Mouse (Mus musculus): Measurements from ENCODE around the gene H2-M10.6.
"Not testable (repeated sequence)": the region's sequence is repeated elsewhere in the genome, so short reads cannot be mapped to it uniquely, and the experiment has no call there.

The H2-M10.6 gene

DNA sequence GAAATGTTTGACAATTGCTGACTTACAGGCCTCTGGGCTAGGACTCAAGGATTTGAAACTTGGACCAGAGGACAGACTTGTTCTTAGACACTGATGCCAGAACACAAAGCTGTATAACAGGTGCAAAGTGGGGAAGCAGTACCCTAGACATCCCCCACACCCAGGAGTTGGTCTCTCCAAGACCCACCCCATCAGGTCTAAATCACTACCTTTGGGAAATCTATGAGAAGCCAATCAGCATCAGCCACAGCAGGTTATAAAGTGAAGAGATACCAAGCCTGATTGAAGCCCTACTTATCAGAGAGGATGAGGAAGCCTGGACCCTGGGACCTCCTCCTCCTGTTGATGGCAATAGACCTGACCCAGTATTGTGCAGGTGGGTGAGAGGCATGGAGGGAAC, at the start of gene H2-M10.6:
Gene H2-M10.6 (plus strand): TSS at position 301 of the 400 bp plus-strand sequence.
- no peak for ATAC-seq (ENCODE audit: insufficient number of reproducible peaks, low FRiP score, low TSS enrichment)

- ATAC-seq (ENCODE audit: insufficient number of reproducible peaks, low FRiP score, low TSS enrichment): no peak
These were observed 48.2 kb upstream of the H2-M10.6 start for GRCm38 (mm10) chr17:36763816-36764215.

DNA sequence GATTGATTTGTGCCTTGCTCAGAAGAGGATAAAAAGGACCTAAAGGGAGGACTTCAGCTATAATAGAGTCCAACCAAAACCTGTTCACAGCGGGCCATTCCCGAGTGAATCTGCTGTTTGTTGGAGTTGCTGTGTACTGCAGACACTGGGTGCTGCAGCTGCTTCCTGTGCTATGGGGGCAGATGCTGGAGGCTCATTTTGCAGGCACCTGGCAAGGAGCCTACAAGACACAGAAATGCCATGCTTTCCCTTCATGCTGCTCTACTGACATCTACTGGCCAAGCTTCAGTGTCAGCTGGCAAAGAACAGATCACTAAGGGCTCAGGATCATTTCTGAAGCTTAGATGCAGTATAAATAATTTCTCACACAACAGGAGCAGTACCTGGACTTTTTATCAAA, 47.7 kb upstream of the H2-M10.6 start:
- ATAC-seq (ENCODE audit: insufficient number of reproducible peaks, low FRiP score, low TSS enrichment): not testable (repeated sequence)

DNA sequence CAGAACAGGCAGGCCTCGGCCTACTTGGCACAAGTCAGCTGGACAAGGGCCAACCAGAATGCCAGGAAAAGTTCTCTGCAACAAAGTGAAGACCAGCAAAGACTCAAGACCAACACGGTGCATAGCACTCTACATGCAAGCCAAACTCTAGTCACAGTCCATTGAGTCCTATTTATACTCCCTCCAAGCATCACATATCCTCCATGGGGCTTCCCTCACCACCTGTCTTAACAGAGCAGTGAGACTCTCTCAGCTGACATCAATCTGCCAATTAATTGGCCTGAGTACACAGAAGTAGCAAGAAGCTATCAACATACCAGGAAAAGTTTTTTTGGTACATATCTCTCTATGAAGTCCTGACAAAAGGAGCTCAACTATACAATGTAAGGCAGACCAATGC, 46.6 kb upstream of the H2-M10.6 start:
- not testable (repeated sequence) for ATAC-seq (ENCODE audit: insufficient number of reproducible peaks, low FRiP score, low TSS enrichment)

DNA sequence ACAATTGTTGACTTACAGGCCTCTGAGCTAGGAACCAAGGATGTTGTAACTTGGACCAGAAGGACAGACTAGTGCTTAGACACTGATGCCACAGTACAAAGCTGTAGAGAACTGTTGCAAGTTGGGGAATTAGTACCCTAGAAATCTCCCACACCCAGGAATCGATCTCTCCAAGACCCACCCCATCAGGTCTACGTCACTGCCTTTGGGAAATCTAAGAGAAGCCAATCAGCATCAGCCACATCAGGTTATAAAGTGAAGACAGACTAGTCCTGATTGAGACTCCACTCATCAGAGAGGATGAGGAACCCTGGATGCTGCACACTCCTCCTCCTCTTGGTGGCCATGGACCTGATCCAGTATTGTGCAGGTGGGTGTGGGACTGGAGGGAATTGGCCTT, 39.4 kb upstream of the H2-M10.6 start, which contains the start of gene H2-M10.5:
Gene H2-M10.5 (plus strand): TSS at position 301 of the 400 bp plus-strand sequence.
- ATAC-seq (ENCODE audit: insufficient number of reproducible peaks, low FRiP score, low TSS enrichment): not testable (repeated sequence)

DNA sequence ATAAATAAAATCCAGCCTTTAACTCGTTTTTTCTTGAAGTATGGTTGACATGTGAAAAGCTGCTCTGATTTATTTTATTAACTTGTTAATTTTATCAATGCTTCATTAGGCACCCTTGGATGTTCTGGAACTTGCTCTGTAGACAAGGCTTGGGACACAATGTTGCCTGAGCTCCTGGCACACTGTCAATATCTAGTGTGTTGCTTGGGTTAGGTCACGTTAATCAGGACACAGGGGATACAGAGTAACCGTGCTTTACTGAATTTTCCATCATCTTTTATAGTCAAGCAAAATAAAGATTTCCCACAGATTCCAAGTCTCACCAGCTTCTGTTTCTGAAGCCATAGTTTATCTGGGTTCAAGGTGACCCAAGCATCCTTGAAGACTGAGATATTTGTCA, 30.4 kb upstream of the H2-M10.6 start:
- ATAC-seq (ENCODE audit: insufficient number of reproducible peaks, low FRiP score, low TSS enrichment): no peak

DNA sequence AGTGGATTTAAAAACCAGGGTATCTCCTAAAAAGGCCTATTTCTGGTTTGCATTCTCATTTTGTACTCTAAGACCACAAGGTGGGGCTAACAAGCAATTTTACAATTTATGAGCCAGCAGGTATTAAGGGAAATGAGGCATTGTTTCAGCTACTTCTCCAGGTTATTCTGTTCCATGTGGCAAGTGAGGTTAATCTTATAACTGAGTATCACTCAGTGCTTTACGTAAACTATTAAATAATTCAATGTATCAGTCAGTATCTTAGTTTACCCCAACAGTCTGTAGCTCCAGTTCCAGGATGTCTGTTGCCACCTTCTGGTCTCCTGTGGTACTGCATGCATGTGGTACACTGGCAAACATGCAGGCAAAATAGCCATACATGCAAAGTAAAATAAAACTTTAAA, 25.5 kb upstream of the H2-M10.6 start:
- ATAC-seq (ENCODE audit: insufficient number of reproducible peaks, low FRiP score, low TSS enrichment): not testable (repeated sequence)

GRCm38 (mm10) chr17:36788351-36788750, 23.6 kb upstream of the H2-M10.6 start:
- no peak for ATAC-seq (ENCODE audit: insufficient number of reproducible peaks, low FRiP score, low TSS enrichment)

DNA sequence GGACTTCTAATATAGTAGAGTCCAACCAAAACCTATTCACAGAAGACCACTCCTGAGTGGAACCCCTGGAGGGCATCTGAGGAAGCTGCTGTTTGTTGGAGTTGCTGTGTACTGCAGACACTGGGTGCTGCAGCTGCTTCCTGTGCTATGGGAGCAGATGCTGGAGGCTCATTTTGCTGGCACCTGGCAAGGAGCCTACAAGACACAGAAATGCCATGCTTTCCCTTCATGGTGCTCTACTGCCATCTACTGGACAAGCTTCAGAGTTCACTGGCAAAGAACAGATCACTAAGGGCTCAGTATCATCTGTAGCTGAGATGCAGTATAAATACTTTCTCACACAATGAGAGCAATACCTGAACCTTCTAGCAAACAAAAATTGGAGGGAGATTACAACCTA, 23.2 kb upstream of the H2-M10.6 start:
- ATAC-seq (ENCODE audit: insufficient number of reproducible peaks, low FRiP score, low TSS enrichment): not testable (repeated sequence)

DNA sequence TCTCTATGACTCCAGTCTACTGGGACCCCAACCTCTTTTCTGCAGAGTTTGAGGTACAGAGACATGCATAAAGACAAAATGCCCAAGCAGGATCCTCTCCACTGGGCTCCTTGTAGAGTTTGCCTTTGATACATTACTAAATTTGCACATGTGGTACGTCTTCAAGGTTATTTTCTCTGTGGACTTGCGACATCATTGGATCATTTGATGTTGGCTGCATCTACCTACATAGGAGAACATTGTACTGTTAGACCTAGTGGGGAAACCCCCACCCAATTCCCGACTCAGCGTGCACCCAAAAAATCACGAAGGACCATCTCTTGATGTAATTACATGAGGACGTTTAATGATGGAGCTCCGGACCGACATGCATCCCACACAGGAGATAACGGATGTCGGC, 12.5 kb upstream of the H2-M10.6 start:
- ATAC-seq (ENCODE audit: insufficient number of reproducible peaks, low FRiP score, low TSS enrichment): no peak

- ATAC-seq (ENCODE audit: insufficient number of reproducible peaks, low FRiP score, low TSS enrichment): not testable (repeated sequence)
These were observed 12.0 kb upstream of the H2-M10.6 start for GRCm38 (mm10) chr17:36799921-36800462.

DNA sequence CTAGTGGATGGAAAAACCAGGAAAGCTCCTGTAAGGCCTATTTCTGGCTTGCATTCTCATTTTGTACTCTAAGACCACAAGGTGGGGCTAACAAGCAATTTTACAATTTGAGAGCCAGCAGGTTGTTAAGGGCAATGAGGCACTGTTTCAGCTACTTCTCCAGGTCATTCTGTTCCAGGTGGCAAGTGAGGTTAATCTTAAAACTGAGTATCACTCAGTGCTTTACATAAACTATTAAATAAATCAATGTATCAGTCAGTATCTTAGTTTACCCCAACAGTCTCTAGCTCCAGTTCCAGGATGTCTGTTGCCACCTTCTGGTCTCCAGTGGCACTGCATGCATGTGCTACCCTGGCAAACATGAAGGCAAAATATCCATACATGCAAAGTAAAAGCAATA, 12.0 kb downstream of the H2-M10.6 start:
- ATAC-seq (ENCODE audit: insufficient number of reproducible peaks, low FRiP score, low TSS enrichment): no peak

GRCm38 (mm10) chr17:36825525-36825924, 13.6 kb downstream of the H2-M10.6 start:
- ATAC-seq (ENCODE audit: insufficient number of reproducible peaks, low FRiP score, low TSS enrichment): no peak

DNA sequence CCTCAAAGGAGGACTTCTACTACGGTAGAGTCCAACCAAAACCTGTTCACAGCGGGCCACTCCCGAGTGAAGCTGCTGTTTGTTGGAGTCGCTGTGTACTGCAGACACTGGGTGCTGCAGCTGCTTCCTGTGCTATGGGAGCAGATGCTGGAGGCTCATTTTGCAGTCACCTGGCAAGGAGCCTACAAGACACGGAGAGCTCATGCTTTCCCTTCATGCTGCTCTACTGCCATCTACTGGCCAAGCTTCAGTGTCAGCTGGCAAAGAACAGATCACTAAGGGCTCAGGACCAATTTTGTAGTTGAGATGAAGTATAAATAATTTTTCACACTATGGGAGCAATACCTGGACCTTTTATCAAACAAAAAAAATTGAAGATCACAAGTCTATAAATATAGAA, 14.0 kb downstream of the H2-M10.6 start:
- not testable (repeated sequence) for ATAC-seq (ENCODE audit: insufficient number of reproducible peaks, low FRiP score, low TSS enrichment)

- ATAC-seq (ENCODE audit: insufficient number of reproducible peaks, low FRiP score, low TSS enrichment): no peak
These were observed 16.5 kb downstream of the H2-M10.6 start for GRCm38 (mm10) chr17:36828488-36828887.

DNA sequence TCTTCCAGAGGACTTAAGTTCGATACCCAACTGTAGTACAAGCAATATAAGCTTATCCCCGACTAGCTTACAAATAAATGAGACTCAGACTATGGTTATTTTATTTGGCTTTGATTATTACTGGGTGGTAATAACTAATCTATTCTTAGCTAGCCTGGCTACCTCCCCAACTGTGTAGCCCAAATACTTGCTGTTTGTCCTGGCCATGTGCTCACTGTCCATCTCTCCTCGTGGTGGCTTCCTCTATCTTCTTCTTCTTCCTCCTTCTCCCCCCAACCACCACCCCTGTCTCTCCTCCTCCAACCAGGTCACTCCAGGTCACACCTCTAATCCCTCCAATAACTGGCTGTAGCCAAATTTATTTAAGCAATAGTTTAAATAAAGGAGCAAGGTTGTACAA, 18.5 kb downstream of the H2-M10.6 start:
- no peak for ATAC-seq (ENCODE audit: insufficient number of reproducible peaks, low FRiP score, low TSS enrichment)

- ATAC-seq (ENCODE audit: insufficient number of reproducible peaks, low FRiP score, low TSS enrichment): no peak
These were observed 20.7 kb downstream of the H2-M10.6 start for GRCm38 (mm10) chr17:36832694-36833093.

- no peak for ATAC-seq (ENCODE audit: insufficient number of reproducible peaks, low FRiP score, low TSS enrichment)
These were observed 23.8 kb downstream of the H2-M10.6 start for GRCm38 (mm10) chr17:36835591-36836426.

DNA sequence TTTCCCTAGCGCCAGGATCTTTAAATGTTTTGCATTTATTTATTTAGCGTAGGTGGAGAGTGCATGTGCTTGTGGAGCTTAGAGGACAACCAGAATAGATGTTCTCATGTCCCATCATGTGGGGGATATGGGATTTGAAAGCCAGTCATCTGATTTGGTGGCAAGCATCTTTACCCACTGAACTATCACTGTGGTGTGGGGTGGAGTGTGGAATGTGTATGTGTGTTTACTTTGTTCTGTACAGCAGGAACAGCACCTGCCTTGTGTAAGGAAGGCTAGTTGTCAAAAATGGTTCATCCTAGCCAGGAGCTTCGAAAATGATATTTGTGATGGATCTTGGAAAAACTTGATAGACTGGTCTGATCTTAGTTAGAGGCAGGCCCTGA, 24.4 kb downstream of the H2-M10.6 start:
- no peak for ATAC-seq (ENCODE audit: insufficient number of reproducible peaks, low FRiP score, low TSS enrichment)

DNA sequence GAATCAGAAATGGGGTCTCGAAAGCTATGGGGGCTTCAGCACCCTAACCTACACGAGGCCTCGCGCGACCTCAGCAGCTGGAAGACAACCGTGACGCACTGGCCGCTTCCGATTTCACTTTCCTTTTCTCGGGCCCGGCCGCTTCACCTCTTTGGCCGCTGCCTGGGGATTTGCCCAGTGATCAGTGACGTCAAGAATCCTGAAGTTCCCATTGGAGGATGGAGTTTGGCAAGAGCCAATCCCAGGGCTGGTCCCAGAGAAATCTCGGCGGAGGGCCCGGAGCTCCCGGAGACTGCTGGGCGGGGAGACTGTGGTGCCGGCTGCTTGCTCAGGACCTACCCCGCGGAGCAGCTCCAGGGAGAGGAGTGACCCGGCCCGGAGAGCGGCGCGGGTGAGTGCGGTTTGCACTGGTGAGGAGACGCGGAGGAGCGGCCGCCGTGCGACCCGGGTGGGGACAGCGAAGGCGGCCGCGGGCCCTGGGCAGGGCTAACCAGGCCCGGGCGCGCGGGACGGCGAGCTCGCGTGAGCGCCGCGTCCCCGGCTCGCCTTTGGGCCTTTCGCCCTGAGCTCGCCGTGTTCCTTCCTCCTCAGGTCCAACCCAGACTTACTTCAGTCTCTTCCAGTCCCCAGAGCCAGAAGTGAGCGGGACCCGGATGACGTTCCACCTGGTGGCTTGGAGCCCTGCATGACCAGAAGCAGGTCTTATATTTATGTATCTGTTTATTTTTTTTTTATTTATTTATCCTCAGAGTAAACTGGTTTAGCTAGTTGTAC, 25.1 kb downstream of the H2-M10.6 start, which contains the start of gene Trim26:
Gene Trim26 (plus strand): TSS at position 261 of the 774 bp plus-strand sequence.
- peak; percentile 97 for ATAC-seq (ENCODE audit: insufficient number of reproducible peaks, low FRiP score, low TSS enrichment)

GRCm38 (mm10) chr17:36839001-36839400, 27.0 kb downstream of the H2-M10.6 start:
- no peak for ATAC-seq (ENCODE audit: insufficient number of reproducible peaks, low FRiP score, low TSS enrichment)

Measured in cerebellum, adult (tissue).